Mouse (Mus musculus): Measurements from ENCODE around the gene Aox3. TPM values are rescaled to one million over a fixed set of nuclear protein-coding genes. Genes with fewer than 3 reads are reported as not detected.

Aox3 gene
- total and polyA plus RNA-seq, 3 experiments, result 1.2 to 2.0 (median 1.2) TPM

DNA sequence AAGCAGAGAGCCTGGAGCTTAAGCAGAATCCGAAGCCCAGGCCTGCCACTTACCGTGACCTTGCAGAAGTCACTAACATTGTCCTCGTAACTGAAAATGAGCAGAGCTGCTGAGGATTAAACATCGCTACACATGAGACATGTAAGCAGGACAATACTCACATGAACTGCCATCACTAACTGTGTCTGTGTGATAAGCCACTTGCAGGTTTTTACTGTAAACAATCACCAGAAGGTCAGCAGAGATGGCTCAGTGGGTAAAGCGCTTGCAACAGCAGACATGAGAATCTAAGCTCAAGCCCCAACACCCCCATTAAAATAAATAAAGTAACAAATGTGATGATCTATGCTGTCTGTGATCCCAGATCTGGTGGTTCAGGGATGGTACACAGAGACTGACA is 125.5 kb downstream of the Aox3 start:
- Histone ChIP-seq H3K4me3 (no peak overlapping the region), H3K27ac (no peak overlapping the region), H3K4me1 (ENCODE audit: control insufficient read depth, insufficient read depth, low read length) (no peaks in the 10 kb centered on the region), H3K9ac (ENCODE audit: low read depth, low read length) (no peak overlapping the region), H3K79me2 (replicated peaks; ENCODE audit: control insufficient read depth, insufficient read depth, low read length) (no peaks in the 10 kb centered on the region), H3K27me3 (ENCODE audit: control insufficient read depth, insufficient read depth, low read length) (no peaks in the 10 kb centered on the region), H3K36me3 (ENCODE audit: control insufficient read depth, insufficient read depth, low read length) (no peaks in the 10 kb centered on the region)
- no peak for DNase-seq
- TF ChIP-seq CTCF (IDR thresholded peaks at IDR 0.05) (no peak), POLR2A (IDR thresholded peaks at IDR 0.05; ENCODE audit: insufficient read depth, low read depth, low read length) (no peak), EP300 (IDR thresholded peaks at IDR 0.05; ENCODE audit: insufficient read depth, low read depth, low read length) (no peak)
- 79% methylated on average over 5 of the region's 5 CpGs for WGBS
- intact Hi-C loops (cut with DNase I), result no loop called here

DNA sequence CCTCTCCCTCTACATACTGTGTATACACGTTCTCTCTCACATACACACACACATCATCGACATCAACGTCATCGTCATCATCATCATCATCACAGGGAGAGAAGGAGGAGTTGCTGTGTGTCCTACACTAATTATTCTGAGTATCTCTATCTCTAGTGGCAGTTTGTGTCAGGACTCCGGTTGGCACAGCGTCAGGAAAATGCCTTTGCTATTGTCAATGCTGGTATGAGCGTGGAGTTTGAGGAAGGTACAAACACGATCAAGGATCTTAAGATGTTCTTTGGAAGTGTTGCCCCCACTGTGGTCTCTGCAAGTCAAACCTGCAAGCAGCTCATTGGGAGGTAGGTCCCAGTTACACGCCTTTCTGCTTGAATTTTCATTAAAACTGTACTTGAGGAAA is 126.0 kb downstream of the Aox3 start:
- intact Hi-C loops (cut with DNase I), result no loop called here
- no peak overlapping the region for H3K9ac ChIP-seq (ENCODE audit: low read depth, low read length)
- H3K4me3 ChIP-seq, result no peak overlapping the region
- no peak for DNase-seq
- no peaks in the 10 kb centered on the region for H3K27me3 ChIP-seq (ENCODE audit: control insufficient read depth, insufficient read depth, low read length)
- no peaks in the 10 kb centered on the region for H3K4me1 ChIP-seq (ENCODE audit: control insufficient read depth, insufficient read depth, low read length)
- WGBS, result 89% methylated on average over 9 of the region's 9 CpGs
- no peaks in the 10 kb centered on the region for H3K79me2 ChIP-seq (replicated peaks; ENCODE audit: control insufficient read depth, insufficient read depth, low read length)
- H3K36me3 ChIP-seq (ENCODE audit: control insufficient read depth, insufficient read depth, low read length), result no peaks in the 10 kb centered on the region
- H3K27ac ChIP-seq, result no peak overlapping the region
- TF ChIP-seq CTCF (IDR thresholded peaks at IDR 0.05) (no peak), EP300 (IDR thresholded peaks at IDR 0.05; ENCODE audit: insufficient read depth, low read depth, low read length) (no peak), POLR2A (IDR thresholded peaks at IDR 0.05; ENCODE audit: insufficient read depth, low read depth, low read length) (no peak)

DNA sequence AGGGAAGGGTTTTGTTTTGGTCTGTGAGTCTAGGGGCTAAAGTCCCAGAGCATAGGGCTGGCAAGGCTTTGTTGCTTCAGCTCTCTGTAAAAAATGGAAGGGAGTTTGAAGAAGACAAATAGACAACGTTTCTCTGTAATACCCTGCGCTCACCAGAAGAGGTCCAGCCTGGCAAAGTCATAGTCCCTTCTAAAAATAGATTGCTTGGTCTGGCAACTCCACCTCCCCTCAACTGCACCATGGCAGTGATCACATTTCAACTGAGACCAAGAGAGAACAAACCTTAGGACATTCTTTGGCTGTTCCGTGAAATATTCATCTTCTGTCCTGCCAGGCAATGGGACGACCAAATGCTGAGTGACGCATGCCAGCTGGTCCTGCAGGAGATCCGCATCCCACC is 127.4 kb downstream of the Aox3 start:
- intact Hi-C loops (cut with DNase I), result no loop called here
- 48% methylated on average over 6 of the region's 6 CpGs for WGBS
- no peak overlapping the region for H3K27ac ChIP-seq
- H3K79me2 ChIP-seq (replicated peaks; ENCODE audit: control insufficient read depth, insufficient read depth, low read length), result no peaks in the 10 kb centered on the region
- TF ChIP-seq EP300 (IDR thresholded peaks at IDR 0.05; ENCODE audit: insufficient read depth, low read depth, low read length), result no peak
- TF ChIP-seq CTCF (IDR thresholded peaks at IDR 0.05), result peak; percentile 62
- TF ChIP-seq POLR2A (IDR thresholded peaks at IDR 0.05; ENCODE audit: insufficient read depth, low read depth, low read length), result no peak
- no peaks in the 10 kb centered on the region for H3K27me3 ChIP-seq (ENCODE audit: control insufficient read depth, insufficient read depth, low read length)
- DNase-seq, result no peak
- no peak overlapping the region for H3K4me3 ChIP-seq
- H3K36me3 ChIP-seq (ENCODE audit: control insufficient read depth, insufficient read depth, low read length), result no peaks in the 10 kb centered on the region
- H3K9ac ChIP-seq (ENCODE audit: low read depth, low read length), result no peak overlapping the region
- no peaks in the 10 kb centered on the region for H3K4me1 ChIP-seq (ENCODE audit: control insufficient read depth, insufficient read depth, low read length)

DNA sequence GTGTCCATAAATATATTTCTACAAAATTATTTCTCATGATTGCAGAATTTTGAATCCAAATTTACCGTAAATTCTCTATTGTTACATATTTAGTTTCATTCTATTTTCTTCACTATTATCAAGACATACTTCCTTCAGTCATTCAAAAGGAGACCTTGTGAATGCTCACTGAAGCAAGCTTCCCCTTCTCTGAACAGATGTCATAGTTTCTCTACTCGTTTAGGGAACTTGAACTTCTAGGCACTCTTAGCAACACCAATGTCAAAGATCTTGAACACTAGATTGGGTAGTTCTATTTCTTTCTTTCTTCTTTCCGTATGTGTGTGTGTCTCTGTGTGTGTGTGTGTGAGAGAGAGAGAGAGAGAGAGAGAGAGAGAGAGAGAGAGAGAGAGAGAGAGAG is 131.6 kb downstream of the Aox3 start:
- Histone ChIP-seq H3K9ac (ENCODE audit: low read depth, low read length) (no peak overlapping the region), H3K36me3 (ENCODE audit: control insufficient read depth, insufficient read depth, low read length) (no peaks in the 10 kb centered on the region), H3K79me2 (replicated peaks; ENCODE audit: control insufficient read depth, insufficient read depth, low read length) (no peaks in the 10 kb centered on the region), H3K4me3 (no peak overlapping the region), H3K27me3 (ENCODE audit: control insufficient read depth, insufficient read depth, low read length) (no peaks in the 10 kb centered on the region), H3K4me1 (ENCODE audit: control insufficient read depth, insufficient read depth, low read length) (no peaks in the 10 kb centered on the region), H3K27ac (no peak overlapping the region)
- WGBS, result 57% methylated on average over 3 of the region's 3 CpGs
- DNase-seq, result no peak
- intact Hi-C loops (cut with DNase I), result no loop called here
- TF ChIP-seq POLR2A (IDR thresholded peaks at IDR 0.05; ENCODE audit: insufficient read depth, low read depth, low read length), result no peak
- TF ChIP-seq CTCF (IDR thresholded peaks at IDR 0.05), result no peak
- no peak for TF ChIP-seq EP300 (IDR thresholded peaks at IDR 0.05; ENCODE audit: insufficient read depth, low read depth, low read length)

DNA sequence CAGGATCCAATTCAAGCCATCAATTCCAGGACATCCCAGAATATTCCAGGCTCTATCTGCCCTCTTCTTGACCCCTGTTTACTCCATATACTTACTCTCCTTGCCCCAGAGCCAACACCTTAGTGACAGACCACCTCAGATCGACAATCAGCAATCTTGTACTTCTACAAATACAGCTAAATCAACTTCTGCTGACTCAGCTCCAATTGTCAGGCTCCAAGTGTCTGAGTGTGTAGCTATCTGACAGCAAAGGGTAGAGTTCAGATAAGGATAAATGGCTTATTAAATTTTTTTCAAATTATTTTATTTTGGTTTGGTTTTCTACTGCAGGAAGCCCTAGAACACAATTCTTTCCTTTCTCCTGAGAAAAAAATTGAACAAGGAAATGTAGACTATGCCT is 135.6 kb downstream of the Aox3 start:
- H3K27me3 ChIP-seq (ENCODE audit: control insufficient read depth, insufficient read depth, low read length), result no peaks in the 10 kb centered on the region
- no peak overlapping the region for H3K9ac ChIP-seq (ENCODE audit: low read depth, low read length)
- H3K27ac ChIP-seq, result no peak overlapping the region
- TF ChIP-seq EP300 (IDR thresholded peaks at IDR 0.05; ENCODE audit: insufficient read depth, low read depth, low read length) (no peak), POLR2A (IDR thresholded peaks at IDR 0.05; ENCODE audit: insufficient read depth, low read depth, low read length) (no peak), CTCF (IDR thresholded peaks at IDR 0.05) (no peak)
- no peaks in the 10 kb centered on the region for H3K36me3 ChIP-seq (ENCODE audit: control insufficient read depth, insufficient read depth, low read length)
- DNase-seq, result no peak
- H3K4me3 ChIP-seq, result no peak overlapping the region
- H3K4me1 ChIP-seq (ENCODE audit: control insufficient read depth, insufficient read depth, low read length), result no peaks in the 10 kb centered on the region
- 67% methylated on average over 1 of the region's 1 CpGs for WGBS
- intact Hi-C loops (cut with DNase I), result no loop called here
- no peaks in the 10 kb centered on the region for H3K79me2 ChIP-seq (replicated peaks; ENCODE audit: control insufficient read depth, insufficient read depth, low read length)

Other genes starting within 250 kb of the Aox3 start
- 1 to 10 TPM; 3.5 to 4.2 TPM for gene Sgo2a, start 117.2 kb upstream of the Aox3 start, total RNA-seq (2021)
- gene Sgo2a, start 117.2 kb upstream of the Aox3 start, polyA plus RNA-seq (2012; rRNA removed), result 1.1 and 1.9 TPM in 2 replicates
- gene Kctd18, start 94.2 kb upstream of the Aox3 start, total RNA-seq (2021), result 1 to 10 TPM; 5.8 to 6.6 TPM
- 4.2 and 8.6 TPM in 2 replicates for gene Kctd18, start 94.2 kb upstream of the Aox3 start, polyA plus RNA-seq (2012; rRNA removed)
- gene Aox1, start 83.2 kb upstream of the Aox3 start, total RNA-seq (2021), result 10 to 100 TPM in 1 of 2 experiments, 1 to 10 TPM in 1; 9.7 to 10.7 TPM
- 8.6 and 15.6 TPM in 2 replicates for gene Aox1, start 83.2 kb upstream of the Aox3 start, polyA plus RNA-seq (2012; rRNA removed)
- gene Aox4, start 97.3 kb downstream of the Aox3 start, total RNA-seq (2021), result not detected
- not detected in 2 replicates for gene Aox4, start 97.3 kb downstream of the Aox3 start, polyA plus RNA-seq (2012; rRNA removed)
- gene Aox2, start 165.2 kb downstream of the Aox3 start, total RNA-seq (2021), result not detected
- not detected in 2 replicates for gene Aox2, start 165.2 kb downstream of the Aox3 start, polyA plus RNA-seq (2012; rRNA removed)

Measured in heart, adult 2 months (tissue).